16 mouse cellular contexts compared by ENCODE assay signal in genomic region chr12:108294620-108295019, GRCm38 (mm10). TPM values are rescaled to one million over a fixed set of nuclear protein-coding genes. Genes with fewer than 3 reads are reported as not detected.
DNase-seq lines count a peak whose midpoint lies in the region; ATAC-seq and TF ChIP-seq lines count a peak whose summit lies in the region.
"Had no signal": no experiment of that assay in that cellular context is flagged by ENCODE, and none has a peak within 500 bp of the region (broad histone marks: within the 10 kb centered on the region; RNA-seq: fewer than 3 reads in every experiment).

No protein-coding gene starts in this region.

- 56% methylated on average over 3 of the region's 3 CpGs for WGBS in heart, embryonic 16.5 days
- 71% methylated on average over 3 of the region's 3 CpGs for WGBS in midbrain, embryonic 15.5 days
- 71% methylated on average over 3 of the region's 3 CpGs for WGBS in midbrain, postnatal 0 days
- 76% methylated on average over 3 of the region's 3 CpGs for WGBS in intestine, embryonic 16.5 days

- intact Hi-C loops in heart, postnatal 10 days (cut with DNase I), result loop anchor here (1.0 kb wide), 1 partner anchor 85 kb away; no protein-coding TSS in a partner anchor

- H3K4me2 ChIP-seq in heart, embryonic 16.5 days (ENCODE audit: low read depth, low read length), result no peak overlapping the region
- H3K4me2 ChIP-seq in midbrain, embryonic 15.5 days, result no peak overlapping the region
- no peak overlapping the region for H3K4me2 ChIP-seq in midbrain, postnatal 0 days (ENCODE audit: low read depth, low read length, poor library complexity, severe bottlenecking)
- no peak overlapping the region for H3K4me2 ChIP-seq in intestine, embryonic 16.5 days (ENCODE audit: low read depth, low read length)
- H3K4me2 ChIP-seq: heart, embryonic 13.5 days; liver, embryonic 13.5 days had no signal

- H3K4me1 ChIP-seq in heart, embryonic 16.5 days (ENCODE audit: control insufficient read depth, insufficient read depth, low read length), result peaks cover 4% of the 10 kb centered on the region
- H3K4me1 ChIP-seq in midbrain, embryonic 15.5 days, result peaks cover 10% of the 10 kb centered on the region
- no peaks in the 10 kb centered on the region for H3K4me1 ChIP-seq in midbrain, postnatal 0 days (ENCODE audit: insufficient read depth, low read length)
- peaks cover 5% of the 10 kb centered on the region; the same call in 1 of the 2 replicates for H3K4me1 ChIP-seq in intestine, embryonic 16.5 days (ENCODE audit: control insufficient read depth, insufficient read depth, low read length)

- no peaks in the 10 kb centered on the region for H3K36me3 ChIP-seq in heart, embryonic 16.5 days (ENCODE audit: control insufficient read depth, insufficient read depth)
- H3K36me3 ChIP-seq in midbrain, embryonic 15.5 days (replicated peaks), result no peaks in the 10 kb centered on the region
- H3K36me3 ChIP-seq in midbrain, postnatal 0 days (ENCODE audit: insufficient read depth, low read length), result no peaks in the 10 kb centered on the region
- H3K36me3 ChIP-seq in intestine, embryonic 16.5 days (ENCODE audit: control insufficient read depth, insufficient read depth, low read length), result no peaks in the 10 kb centered on the region
- H3K36me3 ChIP-seq: heart, embryonic 13.5 days; liver, embryonic 13.5 days had no signal

- H3K9me3 ChIP-seq in heart, embryonic 16.5 days (replicated peaks; ENCODE audit: control insufficient read depth, low read length), result no peaks in the 10 kb centered on the region
- H3K9me3 ChIP-seq in midbrain, embryonic 15.5 days, result no peaks in the 10 kb centered on the region
- no peaks in the 10 kb centered on the region for H3K9me3 ChIP-seq in midbrain, postnatal 0 days (ENCODE audit: low read length)
- no peaks in the 10 kb centered on the region for H3K9me3 ChIP-seq in intestine, embryonic 16.5 days (ENCODE audit: control insufficient read depth, low read length)
- H3K9me3 ChIP-seq: liver, embryonic 13.5 days had no signal

- TF ChIP-seq CTCF in midbrain, postnatal 0 days (IDR thresholded peaks at IDR 0.05), result no peak

- H3K9ac ChIP-seq in heart, embryonic 16.5 days (ENCODE audit: low read length), result no peak overlapping the region
- H3K9ac ChIP-seq in midbrain, embryonic 15.5 days, result no peak overlapping the region
- no peak overlapping the region for H3K9ac ChIP-seq in midbrain, postnatal 0 days (replicated peaks; ENCODE audit: low read length, poor library complexity, severe bottlenecking)
- no peak overlapping the region for H3K9ac ChIP-seq in intestine, embryonic 16.5 days (ENCODE audit: low read depth, low read length)
- H3K9ac ChIP-seq: heart, embryonic 13.5 days; liver, embryonic 13.5 days had no signal

- no peak overlapping the region for H3K4me3 ChIP-seq in heart, embryonic 16.5 days (ENCODE audit: low read length)
- no peak overlapping the region for H3K4me3 ChIP-seq in midbrain, embryonic 15.5 days
- no peak overlapping the region for H3K4me3 ChIP-seq in midbrain, postnatal 0 days (ENCODE audit: low read depth, low read length)
- no peak overlapping the region for H3K4me3 ChIP-seq in intestine, embryonic 16.5 days (ENCODE audit: low read length)
- H3K4me3 ChIP-seq: erythroblast, embryonic 14.5 days; heart, embryonic 13.5 days; left cerebral cortex, adult 2 months; liver, embryonic 13.5 days had no signal

- H3K27me3 ChIP-seq in heart, embryonic 16.5 days (ENCODE audit: control insufficient read depth, insufficient read depth, low read length), result no peaks in the 10 kb centered on the region
- no peaks in the 10 kb centered on the region for H3K27me3 ChIP-seq in midbrain, embryonic 15.5 days (replicated peaks)
- H3K27me3 ChIP-seq in midbrain, postnatal 0 days (ENCODE audit: insufficient read depth, low read length), result no peaks in the 10 kb centered on the region
- H3K27me3 ChIP-seq in intestine, embryonic 16.5 days (replicated peaks; ENCODE audit: control insufficient read depth, insufficient read depth, low read length), result no peaks in the 10 kb centered on the region

- H3K27ac ChIP-seq in heart, embryonic 16.5 days (ENCODE audit: low read length), result no peak overlapping the region
- no peak overlapping the region for H3K27ac ChIP-seq in midbrain, embryonic 15.5 days
- H3K27ac ChIP-seq in midbrain, postnatal 0 days (ENCODE audit: low read depth, low read length), result no peak overlapping the region
- H3K27ac ChIP-seq in intestine, embryonic 16.5 days (ENCODE audit: low read length), result no peak overlapping the region
- H3K27ac ChIP-seq: heart, embryonic 13.5 days; left cerebral cortex, adult 2 months; liver, embryonic 13.5 days had no signal

- DNase-seq in adrenal gland, adult 2 months, result peak; percentile 47
- DNase-seq in adrenal gland, adult 8-10 months, result no peak
- no peak for DNase-seq in heart, postnatal 10 days
- no peak for DNase-seq in midbrain, postnatal 0 days (ENCODE audit: low spot score)
- peak; percentile 36 for DNase-seq in lung, postnatal 10 days
- DNase-seq: liver, embryonic 13.5 days; right cerebral cortex, postnatal 14 days; thymus, postnatal 25 days had no signal

- 0 out of 2 replicates have a peak, but pooled peaks have one; percentile 20 for ATAC-seq in heart, embryonic 16.5 days (replicated peaks; ENCODE audit: extremely low read depth, insufficient read depth, low FRiP score)
- 0 out of 2 replicates have a peak, but pooled peaks have one; percentile 17 for ATAC-seq in midbrain, embryonic 15.5 days (replicated peaks)
- ATAC-seq in midbrain, postnatal 0 days (ENCODE audit: low FRiP score), result no peak
- no peak for ATAC-seq in intestine, embryonic 16.5 days

RNA-seq across cellular contexts. Expression of gene Hhipl1, which starts 11.4 kb away (rescaled TPM):
- total RNA-seq in adrenal gland, adult 2 months (2021), result under 1 TPM; 0.69 to 0.76 TPM
- 0.85 and 1.4 TPM in 2 replicates for polyA plus RNA-seq in adrenal gland, adult 2 months (2012; rRNA removed)
- 1 to 10 TPM in 3 of 4 experiments, under 1 TPM in 1; 0.81 to 1.9 (median 1.5) TPM for total RNA-seq in adrenal gland, adult 8-10 months (2022)
- polyA plus RNA-seq in heart, embryonic 16.5 days (2015; fragmentation: Nextera tagmentation; extraction: Ambion mirVana), result 0.84 and 0.95 TPM in 2 replicates
- total RNA-seq in heart, postnatal 10 days (2021), result 1 to 10 TPM; 1.5 to 3.2 TPM
- polyA plus RNA-seq in midbrain, embryonic 15.5 days (2015; fragmentation: Nextera tagmentation; extraction: Ambion mirVana), result 2.7 and 2.8 TPM in 2 replicates
- 9.3 and 10.4 TPM in 2 replicates for total RNA-seq in midbrain, postnatal 0 days (2014; rRNA removed)
- 2.7 and 2.9 TPM in 2 replicates for polyA plus RNA-seq in midbrain, postnatal 0 days (2015; fragmentation: Nextera tagmentation; extraction: Ambion mirVana)
- 0.43 and 0.53 TPM in 2 replicates for polyA plus RNA-seq in intestine, embryonic 16.5 days (2015; fragmentation: Nextera tagmentation; extraction: Ambion mirVana)
- total RNA-seq: CH12.LX; megakaryocyte-erythroid progenitor cell, adult 5-6 weeks had no signal
- polyA plus RNA-seq: erythroblast, embryonic 14.5 days; liver, embryonic 13.5 days had no signal

RNA-seq across cellular contexts. Expression of gene Ccdc85c, which starts 19.4 kb away (rescaled TPM):
- total RNA-seq in adrenal gland, adult 2 months (2021), result 10 to 100 TPM; 19.0 to 26.9 TPM
- polyA plus RNA-seq in adrenal gland, adult 2 months (2012; rRNA removed), result 35.3 and 38.0 TPM in 2 replicates
- 10 to 100 TPM; 24.6 to 36.3 (median 29.0) TPM for total RNA-seq in adrenal gland, adult 8-10 months (2022)
- polyA plus RNA-seq in heart, embryonic 16.5 days (2015; fragmentation: Nextera tagmentation; extraction: Ambion mirVana), result 4.2 and 4.6 TPM in 2 replicates
- 10 to 100 TPM; 32.8 to 34.4 TPM for total RNA-seq in heart, postnatal 10 days (2021)
- polyA plus RNA-seq in midbrain, embryonic 15.5 days (2015; fragmentation: Nextera tagmentation; extraction: Ambion mirVana), result 15.3 and 15.8 TPM in 2 replicates
- 69.1 and 89.6 TPM in 2 replicates for total RNA-seq in midbrain, postnatal 0 days (2014; rRNA removed)
- polyA plus RNA-seq in midbrain, postnatal 0 days (2015; fragmentation: Nextera tagmentation; extraction: Ambion mirVana), result 16.6 and 19.9 TPM in 2 replicates
- 4.8 and 7.1 TPM in 2 replicates for polyA plus RNA-seq in intestine, embryonic 16.5 days (2015; fragmentation: Nextera tagmentation; extraction: Ambion mirVana)

RNA-seq across cellular contexts. Expression of gene Cyp46a1, which starts 39.6 kb away (rescaled TPM):
- total RNA-seq in adrenal gland, adult 2 months (2021), result 1 to 10 TPM; 1.0 to 1.6 TPM
- 7.5 and 9.0 TPM in 2 replicates for polyA plus RNA-seq in adrenal gland, adult 2 months (2012; rRNA removed)
- total RNA-seq in adrenal gland, adult 8-10 months (2022), result 1 to 10 TPM; 2.1 to 7.3 (median 4.7) TPM
- polyA plus RNA-seq in heart, embryonic 16.5 days (2015; fragmentation: Nextera tagmentation; extraction: Ambion mirVana), result 4.9 TPM in 2 replicates
- total RNA-seq in heart, postnatal 10 days (2021), result 1 to 10 TPM in 1 of 2 experiments, under 1 TPM in 1; 0.69 to 2.3 TPM
- polyA plus RNA-seq in midbrain, embryonic 15.5 days (2015; fragmentation: Nextera tagmentation; extraction: Ambion mirVana), result 23.6 and 24.9 TPM in 2 replicates
- 33.2 and 36.0 TPM in 2 replicates for total RNA-seq in midbrain, postnatal 0 days (2014; rRNA removed)
- 52.0 and 55.3 TPM in 2 replicates for polyA plus RNA-seq in midbrain, postnatal 0 days (2015; fragmentation: Nextera tagmentation; extraction: Ambion mirVana)
- 3.8 and 4.6 TPM in 2 replicates for polyA plus RNA-seq in intestine, embryonic 16.5 days (2015; fragmentation: Nextera tagmentation; extraction: Ambion mirVana)
- total RNA-seq: CH12.LX had no signal
- polyA plus RNA-seq: erythroblast, embryonic 14.5 days had no signal

Comparison
In these comparisons a context has a peak if more than half of its experiments do, and no peak if none do; other contexts are left out.
1. DNase-seq: peak in adrenal gland, adult 2 months (single experiment) and lung, postnatal 10 days (single experiment); none in adrenal gland, adult 8-10 months (single experiment), heart, postnatal 10 days (0 of 2) and midbrain, postnatal 0 days (single experiment).
2. ATAC-seq: peak in heart, embryonic 16.5 days (single experiment) and midbrain, embryonic 15.5 days (single experiment); none in midbrain, postnatal 0 days (single experiment) and intestine, embryonic 16.5 days (single experiment).